Mouse (Mus musculus): ENCODE data around the gene Wdr24.
A peak's percentile ranks its signal among the peaks of the same experiment; 100 is the strongest.
"Not testable (repeated sequence)": the region's sequence is repeated elsewhere in the genome, so short reads cannot be mapped to it uniquely, and the experiment has no call there.

The Wdr24 gene

DNA sequence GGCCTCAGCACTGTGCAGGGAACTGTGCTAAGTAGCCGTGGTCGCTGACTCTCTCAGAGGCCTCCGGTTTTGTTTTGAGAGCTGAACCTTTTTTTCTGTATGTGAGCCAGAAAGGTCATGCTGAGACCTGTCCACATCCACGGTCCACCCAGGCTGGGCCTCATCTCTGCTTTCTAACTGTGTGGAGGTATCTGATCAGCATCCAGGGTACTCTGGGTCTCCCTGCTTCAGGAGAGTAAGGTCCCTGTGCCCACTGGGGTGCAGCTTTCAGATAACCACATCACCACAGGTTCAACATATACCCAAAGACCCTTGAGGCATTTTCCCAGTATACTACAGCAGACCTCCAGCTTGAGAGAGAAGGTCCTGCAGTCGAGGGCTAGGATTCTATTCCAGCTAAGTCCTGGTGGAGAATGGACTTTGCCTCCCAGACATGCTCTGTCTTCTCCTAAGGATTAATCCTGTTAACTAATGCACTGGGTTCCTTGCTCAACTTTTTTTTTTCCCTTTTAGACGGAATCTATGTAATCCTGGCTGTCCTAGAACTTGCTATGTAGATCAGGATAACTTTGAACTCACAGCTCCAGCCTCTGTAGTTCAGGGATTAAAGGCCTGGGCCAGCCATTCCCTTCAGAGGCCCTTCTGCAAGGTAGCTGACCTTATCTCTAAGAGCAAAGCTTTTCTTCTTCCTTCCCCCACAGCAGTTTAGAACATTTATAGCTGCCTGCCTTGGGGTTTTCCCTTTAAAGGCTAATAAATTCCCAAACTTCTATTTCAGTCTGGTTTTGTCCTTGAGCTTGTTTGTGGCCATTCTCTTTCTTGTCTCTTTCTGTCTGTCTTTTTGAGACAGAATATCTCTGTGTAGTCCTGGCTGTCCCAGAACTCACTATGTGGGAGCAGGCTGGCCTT, 38.5 kb downstream of the Wdr24 start:
- DNase-seq = no peak

DNA sequence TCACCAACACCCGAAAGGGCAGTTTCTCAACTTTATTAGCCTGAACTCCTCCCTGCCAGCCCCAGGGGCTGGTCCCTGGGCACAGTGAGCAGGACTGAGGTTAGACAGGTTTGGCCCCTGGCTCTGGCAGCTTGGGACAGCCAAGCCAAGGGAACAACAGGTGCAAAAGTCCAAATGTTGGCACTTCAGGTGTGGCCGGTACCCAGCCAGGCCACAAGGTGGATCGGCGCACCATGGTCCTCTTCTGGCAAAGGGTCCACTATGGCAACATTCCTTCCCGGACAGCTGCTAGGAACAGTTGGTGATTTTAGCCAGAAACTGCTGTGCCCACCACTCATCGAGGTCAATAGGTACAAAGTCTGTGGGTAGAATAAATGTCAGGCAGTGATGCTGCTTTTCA, 40.3 kb downstream of the Wdr24 start:
- no peak for DNase-seq

DNA sequence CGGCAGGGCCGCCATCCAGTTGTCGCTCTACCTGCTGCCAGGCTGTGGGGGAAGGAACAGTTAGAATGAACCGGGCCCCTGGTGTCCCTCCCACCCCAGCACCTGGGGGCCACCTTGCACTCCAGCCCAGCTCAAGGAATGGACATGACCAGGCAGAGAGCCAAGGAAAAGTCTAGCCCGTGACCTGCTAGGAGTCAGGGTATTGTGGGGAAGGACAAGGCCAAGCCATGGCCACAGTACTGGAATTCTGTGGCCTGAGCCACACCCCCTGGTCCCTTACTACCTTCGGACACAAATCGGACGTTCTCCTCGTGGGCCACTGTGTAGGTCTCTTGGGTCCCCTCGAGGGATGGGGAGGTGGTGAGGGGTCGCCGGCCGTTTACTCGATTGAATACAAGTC, 40.9 kb downstream of the Wdr24 start:
- DNase-seq = no peak

DNA sequence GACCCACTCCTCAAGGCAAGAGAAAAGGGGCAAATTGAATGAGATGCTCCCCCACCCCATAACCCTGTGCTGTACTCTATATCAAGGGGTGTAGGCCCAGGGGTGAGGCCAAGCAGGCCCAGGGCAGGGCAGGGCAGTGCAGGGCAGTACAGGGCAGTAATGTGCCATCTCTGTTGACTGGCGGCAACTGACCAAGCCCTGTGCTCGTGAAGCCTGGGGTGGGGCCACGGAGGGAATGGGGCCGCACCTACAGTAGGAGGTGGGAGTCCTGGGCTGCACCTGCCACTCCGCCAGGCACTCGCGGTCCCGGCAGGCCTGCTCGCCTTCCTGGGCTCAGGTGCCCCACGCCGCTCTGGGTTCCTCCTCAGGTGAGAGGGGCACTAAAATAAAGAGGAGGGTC, 41.9 kb downstream of the Wdr24 start:
- no peak for DNase-seq

DNA sequence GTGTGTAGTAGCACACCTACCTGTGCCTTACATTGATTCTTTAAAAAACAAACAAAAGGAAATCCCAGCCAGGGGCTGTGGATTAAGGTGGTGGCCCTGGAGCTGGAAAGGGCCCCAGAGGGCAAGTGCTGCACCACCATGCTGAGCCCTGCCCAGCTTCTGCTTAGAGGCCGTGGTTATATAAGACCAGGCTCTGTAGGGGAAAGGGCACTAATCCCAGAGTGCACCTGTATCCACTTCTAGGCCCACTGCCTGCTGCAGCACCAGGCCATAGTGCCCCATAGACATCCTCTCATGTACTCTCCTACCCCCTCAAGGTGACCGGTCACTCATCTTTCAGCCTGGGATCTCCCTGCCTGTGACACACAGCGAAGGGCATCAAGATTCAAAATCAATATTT, 42.7 kb downstream of the Wdr24 start:
- no peak for DNase-seq

DNA sequence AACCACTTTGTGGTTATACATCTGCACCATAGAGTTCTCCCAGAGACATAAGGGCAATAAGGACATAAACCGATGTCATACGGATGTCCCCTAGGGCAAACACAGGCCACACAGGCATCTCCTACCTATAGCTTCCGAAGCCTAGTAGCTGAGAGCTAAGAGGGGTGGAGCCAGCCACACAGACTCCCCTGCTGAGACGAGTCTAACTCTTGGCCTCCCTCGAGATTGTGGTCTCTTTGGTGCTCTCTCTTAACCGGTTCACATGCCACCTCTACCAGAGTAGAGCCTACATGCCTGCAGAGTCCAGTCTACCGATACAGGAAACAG, 44.0 kb downstream of the Wdr24 start:
- no peak for DNase-seq

DNA sequence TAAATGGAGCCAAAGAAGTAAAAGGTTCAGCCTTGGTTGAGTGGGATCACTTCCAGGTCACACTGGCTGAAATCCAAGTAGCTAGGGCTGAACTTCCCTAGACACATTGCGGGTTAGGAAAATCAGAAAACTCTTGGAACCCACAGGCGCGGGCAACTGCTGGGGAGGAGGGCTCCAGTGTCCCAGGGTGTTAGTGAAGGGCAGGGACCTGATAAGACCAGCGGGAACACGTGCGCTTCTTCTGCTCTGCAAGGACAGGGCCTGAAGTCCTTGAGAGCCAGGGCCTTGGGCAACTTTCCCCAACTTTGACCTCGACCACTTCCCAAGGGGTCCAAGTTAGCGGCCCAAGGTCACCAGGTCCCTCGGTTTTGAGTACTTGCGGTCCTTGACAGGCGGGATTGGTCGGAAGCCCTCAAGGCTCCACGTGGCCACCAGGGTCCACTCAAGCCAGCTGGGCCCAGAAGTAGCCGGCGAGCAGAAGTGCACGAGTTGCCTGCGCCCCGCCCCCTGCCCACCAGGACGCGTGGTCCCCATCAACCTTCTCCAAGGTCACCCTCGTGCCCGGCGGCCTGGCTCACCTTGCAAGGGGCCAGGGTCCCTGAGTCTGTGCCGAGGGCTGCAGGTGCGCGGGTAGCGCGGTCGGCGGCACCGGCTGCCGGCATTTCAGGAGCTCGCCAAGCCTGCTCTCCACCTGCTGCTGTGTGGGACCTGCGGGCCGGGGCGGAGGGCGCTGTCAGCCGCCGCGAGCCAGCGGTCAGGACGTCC, 44.6 kb downstream of the Wdr24 start:
- peak; percentile 57 to 59 for DNase-seq

DNA sequence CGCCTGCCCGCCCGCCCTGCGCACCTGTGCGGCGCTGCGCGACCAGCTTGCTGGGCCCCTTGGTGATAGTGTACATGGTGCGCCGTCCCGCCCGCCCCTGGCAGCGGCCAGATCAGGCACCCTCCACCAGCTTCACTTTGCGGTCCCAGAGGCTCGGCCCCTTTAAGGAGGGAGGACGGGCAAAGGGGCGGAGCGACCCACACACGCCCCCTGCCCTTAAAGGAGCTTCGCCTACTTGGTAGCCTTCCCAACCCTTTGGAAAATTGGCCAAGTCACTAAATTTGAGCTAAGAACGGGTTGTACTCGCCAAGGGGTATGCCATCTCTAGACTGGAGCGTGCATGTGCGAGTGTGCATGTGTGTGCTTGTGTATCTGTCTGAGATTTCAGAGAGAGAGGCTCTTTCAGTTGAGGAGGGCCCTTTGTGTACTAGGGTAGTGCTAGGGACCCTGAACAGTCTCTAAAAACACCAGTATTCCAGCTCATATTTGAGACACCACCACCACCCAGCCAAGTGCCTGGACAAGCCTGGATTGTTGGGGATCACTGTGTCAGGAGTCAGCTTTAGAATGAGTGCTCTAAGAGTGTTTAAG, 45.3 kb downstream of the Wdr24 start, which contains the start of gene Mcrip2:
Gene Mcrip2 (minus strand): TSS at position 164 of the 591 bp plus-strand sequence.
- DNase-seq = peak; percentile 88 to 92

DNA sequence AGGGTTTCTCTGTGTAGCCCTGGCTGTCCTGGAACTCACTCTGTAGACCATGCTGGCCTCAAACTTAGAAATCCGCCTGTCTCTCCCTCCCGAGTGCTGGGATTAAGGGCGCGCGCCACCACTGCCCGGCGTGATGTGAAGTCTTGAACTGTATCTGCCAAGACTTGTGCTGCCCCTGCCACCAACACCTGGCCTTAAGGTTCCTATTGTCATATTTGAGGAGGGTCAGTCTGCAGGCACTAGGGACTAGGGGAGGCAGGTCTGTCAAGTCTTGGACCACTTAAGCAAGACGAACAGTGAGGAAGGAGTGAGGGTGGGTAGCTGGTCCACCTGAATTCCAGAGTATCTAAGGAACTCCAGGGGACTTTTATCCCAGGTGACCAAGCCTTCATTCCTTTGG, 46.1 kb downstream of the Wdr24 start:
- DNase-seq = no peak

DNA sequence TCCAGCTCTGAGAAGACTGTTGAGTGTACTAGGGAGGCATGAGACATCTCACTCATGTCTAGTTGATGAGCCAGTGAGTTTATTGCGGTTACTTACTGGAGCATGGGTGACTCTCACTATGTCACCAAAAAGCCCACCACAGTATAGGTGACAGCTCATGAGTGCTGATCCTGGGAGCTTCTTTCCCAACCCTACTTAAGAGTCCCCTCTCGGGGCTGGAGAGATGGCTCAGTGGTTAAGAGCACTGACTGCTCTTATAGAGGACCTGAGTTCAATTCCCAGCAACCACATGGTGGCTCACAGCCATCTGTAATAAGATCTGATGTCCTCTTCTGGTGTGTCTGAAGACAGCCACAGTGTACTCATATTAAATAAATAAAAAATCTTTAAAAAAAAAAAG, 46.5 kb downstream of the Wdr24 start:
- no peak for DNase-seq

DNA sequence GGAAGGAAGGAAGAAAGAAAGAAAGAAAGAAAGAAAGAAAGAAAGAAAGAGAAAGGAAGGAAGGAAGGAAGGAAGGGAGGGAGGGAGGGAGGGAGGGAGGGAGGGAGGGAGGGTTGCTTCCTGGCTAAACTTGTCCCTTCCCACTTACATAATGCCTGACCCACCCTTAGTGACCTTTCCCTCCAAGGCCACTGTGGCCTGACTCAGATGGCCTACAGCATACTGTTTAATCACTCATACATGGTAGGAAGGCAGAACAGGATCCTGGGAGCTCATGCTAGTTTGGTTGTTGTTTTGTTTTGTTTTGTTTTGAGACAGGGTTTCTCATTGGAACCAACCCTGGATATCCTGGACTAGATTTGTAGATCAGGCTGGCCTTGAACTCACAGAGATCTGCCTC, 48.1 kb downstream of the Wdr24 start:
- not testable (repeated sequence) for DNase-seq

DNA sequence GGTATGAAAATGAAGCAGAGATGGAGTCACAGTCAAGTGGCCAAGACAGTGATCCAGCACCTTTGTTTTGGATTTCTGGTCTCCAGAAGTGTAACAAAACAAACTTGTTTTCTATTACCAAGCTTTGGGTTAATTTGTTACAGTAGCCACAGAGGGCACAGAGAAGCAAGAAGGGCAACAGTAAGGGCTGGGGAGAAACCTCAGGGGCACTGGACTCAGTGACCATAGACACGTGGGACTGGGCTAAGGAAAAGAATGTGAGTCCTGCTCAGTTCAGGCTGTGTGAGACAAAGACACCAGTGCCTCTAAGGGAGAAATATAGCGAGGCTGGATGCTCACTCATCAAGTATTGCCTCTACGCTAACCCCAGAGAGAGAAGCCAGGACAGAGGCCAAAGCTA, 49.2 kb downstream of the Wdr24 start:
- DNase-seq = no peak

DNA sequence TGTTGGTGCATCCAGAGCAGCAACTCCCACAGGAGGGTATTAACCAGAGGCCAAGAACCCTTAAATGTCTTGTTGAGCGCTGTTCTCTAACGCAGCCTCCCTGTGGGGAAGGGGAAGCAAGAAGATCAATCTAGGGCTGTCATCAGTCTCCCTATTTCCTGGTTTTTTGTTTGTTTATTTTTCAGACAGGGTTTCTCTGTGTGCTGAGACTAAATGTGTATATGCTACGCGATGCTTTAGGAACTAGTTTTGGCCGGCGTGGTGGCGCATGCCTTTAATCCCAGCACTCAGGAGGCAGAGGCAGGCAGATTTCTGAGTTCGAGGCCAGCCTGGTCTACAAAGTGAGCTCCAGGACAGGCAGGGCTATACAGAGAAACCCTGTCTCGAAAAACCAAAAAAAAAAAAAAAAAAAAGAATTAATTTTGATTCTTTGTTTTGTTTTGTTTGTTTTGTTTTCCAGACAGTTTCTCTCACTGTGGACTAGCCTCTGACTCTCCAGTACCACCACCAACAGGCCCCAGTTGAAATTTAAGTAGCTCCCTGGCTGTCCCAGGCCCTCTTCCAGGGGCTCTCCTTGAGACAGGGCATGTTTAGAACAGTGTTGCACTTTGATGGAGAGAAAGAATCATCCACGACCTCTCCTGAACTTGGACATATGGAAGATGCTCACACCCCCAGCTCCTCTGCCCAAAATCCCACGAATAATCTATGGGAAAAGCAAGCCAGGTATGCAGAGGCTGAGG, 50.1 kb downstream of the Wdr24 start:
- no peak for DNase-seq

DNA sequence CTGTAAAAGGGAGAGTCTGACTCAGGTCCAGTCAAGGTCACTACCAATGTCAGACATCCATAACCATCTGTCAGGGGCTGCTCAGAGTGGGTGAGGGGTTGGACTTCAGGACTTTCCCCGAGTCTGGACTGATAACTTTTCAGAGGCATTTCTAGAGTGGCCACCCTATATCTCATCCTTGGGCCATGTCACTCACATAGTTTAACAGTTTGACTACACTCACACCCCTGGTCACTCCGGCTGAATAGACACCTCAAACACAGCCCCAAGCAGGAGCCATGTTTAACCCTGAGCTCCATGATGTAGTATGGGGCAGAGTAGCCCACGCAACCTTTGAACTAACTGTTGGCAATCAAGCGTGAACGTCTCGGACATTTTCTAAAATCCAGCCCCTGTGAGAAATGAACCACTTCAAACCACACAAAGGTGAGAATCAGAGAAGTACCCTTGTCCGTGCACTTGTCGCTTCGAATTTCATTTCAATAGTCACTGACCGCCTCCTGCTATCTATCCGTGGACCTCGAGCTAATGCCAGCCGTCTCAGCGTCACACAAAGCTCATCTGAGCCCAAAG, 50.8 kb downstream of the Wdr24 start:
- DNase-seq = no peak

DNA sequence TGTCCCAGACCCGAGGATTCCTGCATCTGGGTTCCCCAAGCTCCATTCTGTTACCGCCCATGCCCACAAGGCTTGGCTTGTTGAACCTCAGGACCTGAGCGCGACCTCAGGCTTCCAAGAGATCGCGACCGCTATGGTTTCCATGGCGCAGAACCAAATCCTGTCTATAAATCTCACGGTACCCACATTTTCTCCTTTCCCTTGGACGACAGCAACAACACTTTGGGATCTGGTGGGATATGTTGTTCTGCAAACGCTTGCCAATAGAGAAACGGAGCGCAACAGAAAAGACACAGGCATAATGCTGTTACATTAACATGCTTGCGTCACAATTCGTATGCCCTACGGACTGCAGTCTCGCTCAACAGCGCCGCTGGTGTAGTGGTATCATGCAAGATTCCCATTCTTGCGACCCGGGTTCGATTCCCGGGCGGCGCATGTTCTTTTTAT, 51.3 kb downstream of the Wdr24 start, which contains the start of gene Mettl26:
Gene Mettl26 (plus strand): TSS at position 354 of the 450 bp plus-strand sequence.
- DNase-seq = peak; percentile 92 to 93

DNA sequence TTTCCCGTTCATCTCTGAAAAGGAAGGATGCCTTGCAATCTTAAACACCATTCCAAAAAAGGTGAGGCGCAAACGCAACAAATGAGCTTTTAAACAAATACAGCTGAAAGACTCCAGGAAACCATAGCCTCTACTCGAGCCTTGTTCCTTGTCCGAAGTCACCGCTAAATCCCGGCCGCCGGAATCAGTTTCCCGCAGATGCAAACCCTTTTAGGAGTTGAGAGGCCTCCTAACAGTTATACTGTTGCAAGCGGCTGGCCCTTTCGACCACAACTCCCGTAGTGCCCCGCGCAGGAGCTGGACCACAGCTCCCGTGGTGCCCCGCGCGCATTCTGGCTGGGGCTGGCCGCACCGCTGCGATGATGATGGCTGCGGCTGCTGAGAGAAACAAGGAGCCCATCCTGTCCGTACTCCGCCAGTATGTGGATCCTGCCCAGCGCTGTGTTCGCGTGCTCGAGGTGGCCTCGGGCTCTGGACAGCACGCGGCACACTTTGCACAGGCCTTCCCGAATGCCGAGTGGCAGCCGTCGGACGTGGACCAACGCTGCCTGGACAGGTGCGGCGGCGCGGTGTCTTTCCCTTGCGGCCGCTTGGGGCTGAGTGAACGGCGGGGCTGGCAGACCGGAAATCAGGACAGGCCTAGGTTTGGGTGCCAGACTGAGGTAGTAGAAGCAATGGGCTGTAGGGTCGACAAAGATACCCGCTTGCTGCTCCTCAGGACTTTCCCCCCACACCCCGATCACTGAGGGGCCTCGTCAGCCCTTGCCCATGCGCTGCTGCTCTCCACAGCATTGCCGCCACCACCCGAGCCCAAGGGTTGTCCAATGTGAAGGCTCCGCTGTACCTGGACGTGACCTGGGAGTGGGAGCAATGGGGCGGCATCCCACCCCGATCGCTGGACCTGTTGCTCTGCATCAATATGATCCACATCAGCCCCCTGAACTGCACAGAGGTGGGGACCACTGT, 52.0 kb downstream of the Wdr24 start:
- peak; percentile 89 to 90 for DNase-seq

DNA sequence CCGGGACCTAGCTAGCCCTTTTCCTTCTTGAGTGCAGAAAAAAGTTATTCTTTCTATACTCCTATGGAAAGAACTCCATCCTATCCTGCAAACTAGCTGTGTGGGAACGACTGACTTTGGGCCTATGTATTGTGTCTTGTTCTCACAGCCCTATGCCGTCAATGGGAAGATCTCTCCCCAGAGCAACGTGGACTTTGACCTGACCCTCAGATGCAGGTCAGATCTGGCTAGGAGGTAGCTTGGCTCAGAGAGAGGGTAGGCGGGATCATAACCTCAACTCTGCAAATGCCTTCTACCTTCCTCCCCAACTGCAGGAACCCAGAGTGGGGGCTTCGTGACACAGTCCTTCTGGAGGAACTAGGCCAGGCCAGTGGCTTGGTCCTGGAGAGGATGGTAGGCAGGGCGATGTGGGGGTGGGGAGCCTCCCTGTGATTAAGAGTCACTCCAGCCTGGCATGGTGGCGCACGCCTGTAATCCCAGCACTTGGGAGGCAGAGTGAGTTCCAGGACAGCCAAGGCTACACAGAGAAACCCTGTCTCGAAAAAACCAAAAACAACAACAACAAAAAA, 53.0 kb downstream of the Wdr24 start:
- DNase-seq = no peak

DNA sequence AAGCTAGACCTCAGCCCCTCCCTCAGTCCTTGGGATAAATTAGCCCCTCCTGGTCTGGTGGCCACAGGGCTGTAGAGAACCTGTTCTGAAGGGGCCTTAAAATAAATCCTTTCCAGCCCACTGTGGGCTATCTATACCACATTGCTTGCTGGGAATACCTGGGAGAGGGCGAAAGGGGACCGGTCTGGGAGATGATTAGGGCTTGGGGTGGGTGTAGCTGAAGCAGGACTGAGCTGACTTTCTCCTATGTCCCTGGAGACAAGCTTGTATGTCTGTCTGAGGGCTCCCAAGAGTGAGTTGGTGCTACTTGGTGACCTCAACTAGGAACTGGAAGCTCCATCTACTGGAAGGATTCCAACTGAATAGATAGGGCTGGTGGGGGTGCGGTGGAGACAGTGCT, 53.6 kb downstream of the Wdr24 start:
- DNase-seq = no peak

DNA sequence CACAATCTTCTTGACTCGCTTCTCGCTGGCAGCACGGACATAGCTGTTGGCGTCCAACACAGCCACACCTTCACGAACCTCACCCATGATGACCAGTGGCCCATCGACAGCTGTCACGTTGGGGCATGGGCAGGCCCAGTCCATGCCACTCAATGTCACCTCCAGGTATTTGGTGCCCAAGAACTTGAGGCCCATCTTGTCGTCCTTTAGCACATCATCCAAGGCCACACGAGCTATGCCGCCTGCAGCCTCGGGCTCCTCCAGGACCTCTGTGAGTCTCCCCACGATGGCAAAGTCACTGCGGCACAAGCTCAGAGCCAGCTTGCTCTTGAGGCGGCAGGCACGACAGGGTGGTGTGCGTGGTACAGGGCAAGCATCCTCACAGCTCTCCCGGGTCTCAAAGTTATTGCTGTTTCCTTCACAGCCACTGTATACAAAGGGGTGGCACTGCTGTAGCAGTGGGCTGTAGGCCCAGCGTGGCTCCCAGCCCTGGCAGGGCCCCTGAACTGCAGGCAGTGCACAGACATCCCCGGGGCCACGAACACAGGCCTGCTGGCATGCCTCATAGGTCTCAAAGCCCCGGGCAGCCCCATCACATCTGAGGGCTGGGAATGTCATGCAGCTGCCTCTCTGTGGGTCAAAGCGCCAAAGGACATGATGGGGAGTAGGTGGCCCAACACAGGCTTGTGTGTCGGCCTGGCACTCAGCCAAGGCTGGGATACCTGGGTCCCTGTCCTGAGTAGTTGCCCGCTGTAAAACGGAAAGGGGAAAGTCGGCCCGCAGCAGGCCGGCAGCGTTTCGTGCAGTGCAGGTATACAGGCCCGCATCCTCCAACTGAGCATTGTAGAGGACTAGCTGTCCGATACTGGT, 54.5 kb downstream of the Wdr24 start:
- DNase-seq = no peak
